Mouse (Mus musculus) kidney, postnatal 10 days (tissue): ENCODE data around the gene Rtraf.

Experiments used
- DNase-seq: peaks from one replicate; pipeline ENCODE4 v3.0.0; 2021; ENCODE audit warnings: mixed read lengths

Gene Rtraf

GRCm38 (mm10) chr14:19796541-19797304 lies 26.9 kb downstream of the Rtraf start:
- DNase-seq = no peak

DNA sequence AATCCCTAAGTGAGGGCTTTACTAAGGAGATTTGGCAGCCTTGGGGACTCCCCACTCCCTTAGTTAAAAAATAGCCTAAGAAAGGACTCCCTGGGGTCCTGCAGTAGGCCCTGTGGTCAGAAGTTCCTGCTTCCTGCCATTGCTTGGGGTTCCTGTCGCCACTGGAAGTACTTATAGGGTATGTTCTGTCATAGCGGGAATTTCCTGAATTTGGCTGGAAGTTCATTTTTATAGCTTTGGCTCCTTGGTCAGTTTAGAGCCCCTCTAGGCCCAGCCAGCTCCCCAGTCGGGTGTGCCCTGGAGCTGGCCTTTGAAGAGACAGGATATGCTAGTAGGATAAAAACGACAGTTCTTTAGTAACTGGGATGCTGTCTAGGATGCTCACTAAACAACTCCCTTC lies 28.7 kb downstream of the Rtraf start:
- DNase-seq = peak; percentile 34

DNA sequence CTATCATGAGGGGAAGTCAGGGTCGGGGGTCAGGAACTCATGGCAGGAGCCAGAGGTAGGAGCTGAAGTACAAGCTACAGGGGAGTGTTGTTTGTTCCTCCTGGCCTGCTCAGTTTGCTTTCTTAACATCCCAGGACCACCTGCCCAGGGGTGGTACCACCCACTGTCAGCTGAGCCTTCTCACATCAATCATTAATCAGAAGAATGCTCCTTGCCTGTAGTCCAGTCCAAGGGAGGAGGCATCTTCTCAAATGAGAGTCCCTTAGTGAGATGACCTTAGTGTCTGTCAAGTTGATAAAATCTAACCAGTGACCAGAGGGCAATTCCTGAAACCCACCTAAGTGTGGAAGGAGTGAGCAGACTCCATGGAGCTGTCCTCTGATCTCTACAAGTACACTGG lies 35.2 kb downstream of the Rtraf start:
- DNase-seq = no peak

- DNase-seq = no peak
Observed at GRCm38 (mm10) chr14:19785797-19786588, 37.6 kb downstream of the Rtraf start.

- no peak for DNase-seq
Observed at GRCm38 (mm10) chr14:19777945-19778344, 45.7 kb downstream of the Rtraf start.

- no peak for DNase-seq
Observed at GRCm38 (mm10) chr14:19777365-19777764, 46.3 kb downstream of the Rtraf start.

- peak; percentile 86 for DNase-seq
Observed at GRCm38 (mm10) chr14:19776890-19777289, 46.7 kb downstream of the Rtraf start.

- DNase-seq = no peak
Observed at GRCm38 (mm10) chr14:19776179-19776578, 47.4 kb downstream of the Rtraf start.

- DNase-seq = no peak
Observed at GRCm38 (mm10) chr14:19775491-19775890, 48.1 kb downstream of the Rtraf start.

- no peak for DNase-seq
Observed at GRCm38 (mm10) chr14:19774036-19774628, 49.5 kb downstream of the Rtraf start.

DNA sequence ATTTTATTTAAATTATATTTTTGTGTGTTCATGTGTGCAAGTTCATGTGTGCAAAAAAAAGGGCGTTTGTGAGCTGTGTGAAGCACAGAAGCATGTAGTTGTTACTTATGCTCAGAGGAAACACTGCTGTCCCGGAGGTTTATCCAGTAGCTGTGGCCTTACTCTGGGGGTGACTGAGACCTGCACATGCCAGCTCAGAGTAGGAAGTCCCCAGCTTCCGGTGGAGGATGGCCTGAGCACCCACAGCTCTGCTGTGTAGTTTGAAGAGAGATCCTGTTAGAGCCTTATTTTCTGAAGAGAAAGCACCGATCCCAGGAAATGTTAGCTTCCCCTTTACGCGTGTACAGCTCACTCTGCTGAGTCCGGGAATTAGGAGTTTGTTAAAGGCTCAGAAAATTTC lies 52.5 kb downstream of the Rtraf start:
- DNase-seq = peak; percentile 32

GRCm38 (mm10) chr14:19769441-19770200 lies 54.0 kb downstream of the Rtraf start:
- peak; percentile 72 for DNase-seq

- no peak for DNase-seq
Observed at GRCm38 (mm10) chr14:19768648-19769047, 55.0 kb downstream of the Rtraf start.

- peak; percentile 74 for DNase-seq
Observed at GRCm38 (mm10) chr14:19766380-19766649, 57.3 kb downstream of the Rtraf start.

- no peak for DNase-seq
Observed at GRCm38 (mm10) chr14:19765539-19766379, 57.9 kb downstream of the Rtraf start.

GRCm38 (mm10) chr14:19764331-19764730 lies 59.3 kb downstream of the Rtraf start:
- DNase-seq = no peak

DNA sequence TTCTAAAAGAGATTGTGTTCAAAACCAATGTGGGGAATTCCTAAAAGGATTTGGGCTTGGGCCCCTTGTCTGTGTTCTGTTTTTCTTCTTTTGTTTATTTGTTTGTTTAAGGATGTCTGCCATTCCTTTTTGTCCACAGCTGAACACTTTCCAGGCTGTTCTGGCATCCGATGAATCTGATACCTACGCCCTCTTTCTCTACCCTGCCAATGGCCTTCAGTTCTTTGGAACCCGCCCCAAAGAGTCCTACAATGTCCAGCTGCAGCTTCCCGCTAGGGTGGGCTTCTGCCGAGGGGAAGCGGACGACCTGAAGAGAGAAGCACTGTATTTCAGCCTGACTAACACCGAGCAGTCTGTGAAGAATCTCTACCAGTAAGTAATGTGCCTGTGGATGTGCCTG lies 60.1 kb downstream of the Rtraf start:
- DNase-seq = peak; percentile 54

- no peak for DNase-seq
Observed at GRCm38 (mm10) chr14:19762014-19762413, 61.6 kb downstream of the Rtraf start.
